Mouse (Mus musculus) CH12.LX (cell line): ENCODE data around the gene Nab2.

ENCODE experiments used
- TCF12 ChIP-seq: IDR thresholded peaks from 2 replicates; pipeline ENCODE4 v1.6.1; 2014; ENCODE audit warnings: low read depth, mild to moderate bottlenecking, inconsistent platforms, low read length, improper control_type of control experiment
- USF1 ChIP-seq: IDR thresholded peaks from 2 replicates; pipeline ENCODE4 v1.6.1; 2014; ENCODE audit warnings: low read depth, mild to moderate bottlenecking, inconsistent platforms, low read length, improper control_type of control experiment

GRCm38 (mm10) chr10:127665366-127666181, 2.8 kb downstream of the Nab2 start:
- TF ChIP-seq TCF12 (no peak), USF1 (no peak)
